Mouse (Mus musculus) thymus, adult 2 months (tissue): ENCODE measurements around the gene Tln2. TPM values are rescaled to one million over a fixed set of nuclear protein-coding genes. Genes with fewer than 3 reads are reported as not detected.

Experiments
- DNase-seq: peaks from one replicate; pipeline ENCODE4 v3.0.0; 2021
- H3K27ac ChIP-seq: fragments of 200-500 bp; 2 replicates; pipeline ENCODE4 v1.5.1; 2012; ENCODE audit warnings: low read length, control low read depth; ENCODE audit not compliant: control insufficient read depth, insufficient read depth
- H3K27me3 ChIP-seq: fragments of 200-500 bp; 2 replicates; pipeline ENCODE4 v1.6.1; 2012; ENCODE audit warnings: mild to moderate bottlenecking, low read length, moderate library complexity, mixed read lengths; ENCODE audit not compliant: control insufficient read depth, insufficient read depth
- H3K36me3 ChIP-seq: fragments of 200-500 bp; 2 replicates; pipeline ENCODE4 v1.6.1; 2012; ENCODE audit warnings: mild to moderate bottlenecking, low read length, moderate library complexity; ENCODE audit not compliant: control insufficient read depth, insufficient read depth
- H3K4me1 ChIP-seq: fragments of 200-500 bp; replicated peaks from 2 replicates; pipeline ENCODE4 v1.6.1; 2012; ENCODE audit warnings: low read length; ENCODE audit not compliant: control insufficient read depth, insufficient read depth
- H3K4me3 ChIP-seq: fragments of 200-500 bp; 2 replicates; pipeline ENCODE4 v1.5.1; 2012; ENCODE audit warnings: mild to moderate bottlenecking, low read length, control low read depth, moderate library complexity; ENCODE audit not compliant: control insufficient read depth, insufficient read depth
- CTCF ChIP-seq: fragments of 200-500 bp; IDR thresholded peaks from 2 replicates; pipeline ENCODE4 v1.5.1; 2012; ENCODE audit warnings: mild to moderate bottlenecking, control low read depth, low read length, moderate library complexity, borderline replicate concordance; ENCODE audit not compliant: control insufficient read depth, poor library complexity, insufficient read depth; ENCODE audit errors: extremely low read depth
- POLR2A ChIP-seq: fragments of 200-500 bp; IDR thresholded peaks from 2 replicates; pipeline ENCODE4 v1.6.1; 2012; ENCODE audit warnings: mild to moderate bottlenecking, low read length, control low read depth, moderate library complexity; ENCODE audit not compliant: control insufficient read depth, poor library complexity, insufficient read depth; ENCODE audit errors: extremely low read depth
- WGBS: fragments of 180-500 bp; shearing (Covaris S2); methylation state at CpG from one replicate; pipeline ENCODE4 v1.1.7; 2018; 5-methylcytosine and 5-hydroxymethylcytosine counted together
- polyA plus RNA-seq: library from polyadenylated mRNA; depleted of rRNA; stranded (reverse); fragments of >200 nt; gene quantifications from 2 replicates; pipeline ENCODE4 v1.2.3, GENCODE M21; 2012

Tln2 gene
- polyA plus RNA-seq, 1 experiment = 3.7 TPM

DNA sequence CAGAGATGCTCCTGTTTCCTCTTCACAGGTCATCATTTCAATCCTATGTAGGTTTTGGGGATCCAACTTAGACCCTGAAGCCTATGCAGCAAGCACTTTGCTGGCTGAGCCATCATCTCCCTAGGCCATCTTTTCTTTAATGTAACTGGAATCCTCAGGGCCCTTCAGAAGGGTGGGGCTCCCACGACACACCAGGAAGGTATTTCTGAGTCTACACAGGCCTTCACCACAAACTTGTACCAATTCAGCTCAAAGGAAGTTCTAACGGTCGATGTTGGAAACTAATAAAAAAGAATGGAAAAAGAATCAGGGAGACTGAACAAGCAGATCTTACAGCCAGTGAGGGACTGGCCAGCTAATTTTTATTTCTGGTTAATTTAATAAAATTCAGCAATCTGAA, 163.1 kb downstream of the Tln2 start:
- no peaks in the 10 kb centered on the region for H3K36me3 ChIP-seq
- no peak for DNase-seq
- no peak for TF ChIP-seq CTCF
- TF ChIP-seq POLR2A = no peak
- no peak overlapping the region for H3K27ac ChIP-seq
- 85% methylated on average over 3 of the region's 3 CpGs for WGBS
- H3K4me1 ChIP-seq = no peaks in the 10 kb centered on the region
- no peak overlapping the region for H3K4me3 ChIP-seq
- H3K27me3 ChIP-seq = no peaks in the 10 kb centered on the region

DNA sequence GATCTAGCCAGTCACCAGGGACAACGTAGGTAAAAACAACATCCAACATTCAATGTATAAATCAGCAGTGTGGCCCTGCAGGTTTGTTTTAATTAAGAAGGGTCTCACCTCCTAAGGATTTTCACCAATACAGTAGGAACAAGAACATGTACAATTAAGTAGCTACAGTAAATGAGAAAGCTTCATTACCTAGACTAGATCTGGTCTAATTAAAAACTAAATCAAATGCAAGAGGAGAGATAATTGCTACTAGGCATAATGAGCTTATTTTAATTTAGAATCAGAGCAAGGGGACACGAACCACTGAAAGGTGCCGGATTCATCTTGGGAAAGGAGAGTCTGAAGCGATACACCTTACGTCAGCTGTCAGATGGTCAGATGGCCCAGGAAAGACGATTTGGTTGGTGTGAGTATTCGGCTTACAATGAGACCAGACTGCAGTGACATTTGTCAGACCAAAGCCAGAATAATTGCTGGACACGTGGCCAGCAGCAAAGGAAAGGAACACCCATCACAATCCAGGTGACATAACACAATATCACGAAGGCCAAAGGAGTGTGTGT, 175.4 kb downstream of the Tln2 start:
- H3K4me3 ChIP-seq = no peak overlapping the region
- H3K4me1 ChIP-seq = no peaks in the 10 kb centered on the region
- no peak for DNase-seq
- whole genome bisulfite sequencing = 94% methylated on average over 9 of the region's 9 CpGs
- no peak for TF ChIP-seq CTCF
- no peak for TF ChIP-seq POLR2A
- no peaks in the 10 kb centered on the region for H3K36me3 ChIP-seq
- H3K27me3 ChIP-seq = no peaks in the 10 kb centered on the region
- H3K27ac ChIP-seq = no peak overlapping the region

DNA sequence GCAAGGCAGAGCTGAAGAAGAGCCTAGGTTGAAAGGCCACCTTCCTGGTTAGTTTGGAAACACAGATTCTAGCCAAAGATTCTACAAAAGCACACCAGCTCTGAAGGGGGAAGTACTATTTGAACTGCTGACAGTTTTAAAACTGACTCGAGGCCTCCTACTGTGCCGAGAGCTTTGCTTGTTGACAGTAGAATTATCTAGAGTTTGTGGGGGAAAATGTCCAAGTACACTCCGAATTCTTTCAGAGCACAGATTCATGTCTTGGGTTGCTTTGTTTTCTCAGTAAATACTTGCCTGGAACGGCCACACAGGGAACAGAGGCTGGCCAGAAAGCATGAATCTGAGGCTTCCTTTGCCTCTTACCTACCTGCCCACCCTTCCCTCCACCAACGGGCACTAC, 179.4 kb downstream of the Tln2 start:
- Histone ChIP-seq H3K27ac (no peak overlapping the region), H3K36me3 (no peaks in the 10 kb centered on the region), H3K27me3 (no peaks in the 10 kb centered on the region), H3K4me1 (no peaks in the 10 kb centered on the region), H3K4me3 (no peak overlapping the region)
- TF ChIP-seq POLR2A = no peak
- TF ChIP-seq CTCF = no peak
- DNase-seq = no peak
- WGBS = 73% methylated on average over 5 of the region's 5 CpGs

DNA sequence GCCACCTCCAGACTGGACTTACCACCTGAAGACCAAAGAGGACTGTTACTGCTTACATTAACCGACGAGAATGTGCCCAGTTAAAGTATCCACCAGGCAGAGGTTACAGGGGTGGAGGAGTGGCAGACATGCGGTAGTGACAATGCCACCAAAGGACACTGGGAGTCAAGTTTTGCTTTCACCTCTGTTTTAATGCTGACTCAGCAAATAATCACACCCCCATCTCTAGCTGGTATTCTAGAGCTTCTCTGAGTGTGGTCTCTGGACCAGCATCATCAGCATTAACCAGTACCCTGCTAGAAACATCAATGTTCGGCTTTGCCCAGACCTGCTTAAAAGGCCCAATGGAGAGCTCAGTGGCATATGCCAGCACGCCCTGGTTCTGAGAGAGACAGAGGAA, 180.7 kb downstream of the Tln2 start:
- H3K4me1 ChIP-seq = no peaks in the 10 kb centered on the region
- WGBS = 95% methylated on average over 5 of the region's 5 CpGs
- no peaks in the 10 kb centered on the region for H3K36me3 ChIP-seq
- TF ChIP-seq CTCF = no peak
- no peak for TF ChIP-seq POLR2A
- no peak overlapping the region for H3K4me3 ChIP-seq
- H3K27me3 ChIP-seq = no peaks in the 10 kb centered on the region
- no peak for DNase-seq
- H3K27ac ChIP-seq = no peak overlapping the region

DNA sequence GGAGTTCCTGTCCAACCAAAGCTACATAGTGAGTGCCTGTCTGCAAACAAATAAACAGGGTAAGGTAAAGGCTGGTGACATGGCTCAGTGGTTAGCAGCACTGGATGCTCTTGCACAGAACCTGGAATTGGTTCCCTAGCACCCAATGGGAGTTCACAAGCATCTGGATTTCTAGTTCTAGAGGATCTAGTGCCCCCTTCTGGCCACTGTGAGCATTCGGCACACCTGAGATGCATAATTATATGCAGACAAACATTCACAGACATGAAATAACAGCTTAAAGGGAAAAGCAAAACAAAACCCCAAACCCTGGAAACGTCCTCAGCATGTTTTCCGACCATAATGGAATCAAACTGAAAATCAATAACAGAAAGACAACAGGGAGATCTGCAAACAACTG, 191.4 kb downstream of the Tln2 start:
- H3K4me1 ChIP-seq = no peaks in the 10 kb centered on the region
- H3K36me3 ChIP-seq = no peaks in the 10 kb centered on the region
- no peak for DNase-seq
- no peaks in the 10 kb centered on the region for H3K27me3 ChIP-seq
- no peak overlapping the region for H3K27ac ChIP-seq
- 94% methylated on average over 3 of the region's 3 CpGs for WGBS
- H3K4me3 ChIP-seq = no peak overlapping the region
- no peak for TF ChIP-seq POLR2A
- TF ChIP-seq CTCF = no peak

DNA sequence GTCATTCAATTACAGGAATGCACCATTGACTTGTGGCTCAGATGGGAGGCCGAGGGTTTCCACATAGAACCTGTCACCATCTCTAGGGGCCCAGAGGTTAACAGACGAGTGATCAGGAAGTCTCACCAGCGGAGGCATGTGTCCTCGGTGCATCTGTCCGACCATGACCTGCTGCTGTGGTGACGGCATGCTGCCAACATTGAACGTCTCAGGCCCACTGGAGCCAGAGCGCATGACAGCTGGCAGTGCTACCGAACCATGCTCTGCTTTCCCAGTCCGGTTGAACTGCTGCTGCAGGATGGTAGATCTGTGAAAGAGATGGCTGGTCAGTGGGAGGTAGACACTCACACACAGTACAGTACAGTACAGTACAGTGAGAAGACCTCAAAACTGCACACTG, 197.0 kb downstream of the Tln2 start:
- H3K4me3 ChIP-seq = no peak overlapping the region
- TF ChIP-seq POLR2A = no peak
- TF ChIP-seq CTCF = no peak
- 93% methylated on average over 10 of the region's 10 CpGs for WGBS

DNA sequence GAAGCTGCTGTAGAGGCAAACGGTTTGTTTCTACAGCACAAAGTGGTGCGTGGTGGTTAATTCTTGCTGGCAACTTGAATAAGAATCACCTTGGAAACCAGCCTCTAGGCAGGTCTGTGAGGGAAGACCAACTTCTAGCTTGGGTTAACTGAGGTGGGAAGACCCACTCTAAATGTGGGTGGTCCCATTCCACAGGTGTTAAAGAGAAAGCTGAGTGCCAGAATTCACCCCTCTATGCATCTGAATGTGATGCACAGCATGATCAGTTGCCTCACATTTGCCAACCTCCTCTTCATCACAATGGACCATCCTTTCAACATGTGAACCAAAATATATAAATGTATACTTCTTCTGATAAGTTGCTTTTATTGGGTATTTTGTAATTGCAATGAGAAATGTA, 197.4 kb downstream of the Tln2 start:
- Histone ChIP-seq H3K36me3 (no peaks in the 10 kb centered on the region), H3K27me3 (no peaks in the 10 kb centered on the region), H3K4me3 (no peak overlapping the region), H3K27ac (no peak overlapping the region), H3K4me1 (no peaks in the 10 kb centered on the region)
- TF ChIP-seq CTCF (no peak), POLR2A (no peak)
- no peak for DNase-seq
- 95% methylated on average over 2 of the region's 2 CpGs for WGBS

More for the DNA sequence above, 197.0 kb downstream of the Tln2 start:
- no peak overlapping the region for H3K27ac ChIP-seq
- DNase-seq = no peak
- no peaks in the 10 kb centered on the region for H3K27me3 ChIP-seq
- no peaks in the 10 kb centered on the region for H3K4me1 ChIP-seq
- H3K36me3 ChIP-seq = no peaks in the 10 kb centered on the region

DNA sequence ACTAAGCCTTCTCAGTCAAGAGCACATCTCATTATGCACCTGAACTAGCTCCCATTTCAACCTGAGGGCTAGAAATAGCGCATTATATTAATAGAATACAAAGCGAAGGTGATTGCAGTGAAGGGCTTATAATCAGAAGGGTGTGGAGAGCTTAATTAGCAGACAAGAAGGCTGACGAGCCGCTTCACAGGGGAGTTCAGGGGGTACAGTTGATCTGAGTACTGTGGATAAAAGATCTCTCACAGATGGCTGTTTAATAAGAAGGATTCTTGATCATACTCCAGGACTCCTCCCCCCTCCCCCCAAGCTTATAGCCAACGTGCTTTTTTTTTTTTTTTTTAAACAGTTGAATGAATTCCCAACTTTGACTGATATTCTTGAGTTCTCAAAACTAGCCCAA, 198.0 kb downstream of the Tln2 start:
- 89% methylated on average over 5 of the region's 5 CpGs for WGBS
- H3K27ac ChIP-seq = no peak overlapping the region
- H3K4me3 ChIP-seq = no peak overlapping the region
- no peaks in the 10 kb centered on the region for H3K36me3 ChIP-seq
- no peaks in the 10 kb centered on the region for H3K27me3 ChIP-seq
- TF ChIP-seq CTCF = no peak
- no peak for TF ChIP-seq POLR2A
- no peak for DNase-seq
- H3K4me1 ChIP-seq = no peaks in the 10 kb centered on the region
